In genomic region chr7:25155469-25156157, GRCm38 (mm10) we compare ENCODE assay signal across 8 mouse cellular contexts. TPM values are rescaled to one million over a fixed set of nuclear protein-coding genes. Genes with fewer than 3 reads are reported as not detected.
DNase-seq lines count a peak whose midpoint lies in the region; ATAC-seq lines count a peak whose summit lies in the region.

No protein-coding gene starts in this region.

- no peaks in the 10 kb centered on the region for H3K9me3 ChIP-seq in hindbrain, embryonic 13.5 days

- H3K4me3 ChIP-seq in hindbrain, embryonic 13.5 days = no peak overlapping the region

- peak overlapping the region; percentile 60 for H3K9ac ChIP-seq in hindbrain, embryonic 13.5 days

- peaks cover 58% of the 10 kb centered on the region for H3K4me1 ChIP-seq in hindbrain, embryonic 13.5 days (replicated peaks)

- H3K27me3 ChIP-seq in hindbrain, embryonic 13.5 days = peaks cover 4% of the 10 kb centered on the region; the same call in 1 of the 2 replicates

- peak; percentile 92 for DNase-seq in MEL-GATA-1-ER (ENCODE audit: extremely low read depth, low read depth)
- DNase-seq in lung, postnatal 25 days (ENCODE audit: low spot score) = peak; percentile 64
- peak; percentile 45 to 53 for DNase-seq in spleen, postnatal 14 days (ENCODE audit: low spot score in 2 of 2)
- DNase-seq in cerebellum, adult 18-20 months = no peak
- no peak for DNase-seq in kidney, postnatal 4 days
- DNase-seq in frontal cortex, postnatal 10 days (ENCODE audit: low spot score in 2 of 2) = no peak

- peak overlapping the region; percentile 94 for H3K27ac ChIP-seq in hindbrain, embryonic 13.5 days

- 18% methylated on average over 17 of the region's 17 CpGs for WGBS in hindbrain, embryonic 13.5 days

- ATAC-seq in CD4-positive, CD25-positive, alpha-beta regulatory T cell, adult 4 months = peak; percentile 97
- no peak for ATAC-seq in hindbrain, embryonic 13.5 days (ENCODE audit: low FRiP score)

- no peaks in the 10 kb centered on the region for H3K36me3 ChIP-seq in hindbrain, embryonic 13.5 days

- peak overlapping the region; percentile 48 for H3K4me2 ChIP-seq in hindbrain, embryonic 13.5 days

RNA-seq across cellular contexts. Expression of gene Pou2f2, which starts 23.9 kb away (rescaled TPM):
- 10 to 100 TPM; 25.9 to 29.4 TPM for polyA plus RNA-seq in CD4-positive, CD25-positive, alpha-beta regulatory T cell, adult 4 months (2017; shearing (Covaris generic))
- polyA plus RNA-seq in hindbrain, embryonic 13.5 days (2015; fragmentation: Nextera tagmentation; extraction: Ambion mirVana) = 33.2 and 39.7 TPM in 2 replicates

Comparison
In these comparisons a context has a peak if more than half of its experiments do, and no peak if none do; other contexts are left out.
1. DNase-seq: peak in MEL-GATA-1-ER (single experiment), lung, postnatal 25 days (single experiment) and spleen, postnatal 14 days (2 of 2); none in cerebellum, adult 18-20 months (0 of 2), kidney, postnatal 4 days (0 of 2) and frontal cortex, postnatal 10 days (0 of 2).